Mouse (Mus musculus): ENCODE measurements around the gene Sema4c.

DNA sequence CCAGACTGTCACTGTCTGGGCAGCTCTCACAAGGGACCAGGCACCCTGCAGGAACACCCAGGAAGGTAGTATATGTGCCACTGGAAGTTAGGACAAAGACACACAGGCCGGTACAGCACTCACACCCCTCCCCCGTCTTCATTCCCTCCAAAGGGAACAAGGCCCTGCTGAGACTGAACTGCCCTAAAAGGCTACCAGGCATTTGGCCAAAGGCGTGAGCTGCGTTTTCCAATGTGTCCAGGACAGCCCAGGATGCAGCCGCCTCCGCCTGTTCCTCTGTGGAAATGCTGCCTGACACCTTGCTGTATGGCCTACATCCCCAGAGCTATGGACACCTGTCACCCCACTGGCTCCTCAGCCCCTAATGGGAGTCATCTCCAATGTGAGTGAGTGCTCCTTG, 31.3 kb upstream of the Sema4c start:
- no peak for TF ChIP-seq CHD2 (IDR thresholded peaks at IDR 0.05; ENCODE audit: low read depth, low read length)
- TF ChIP-seq ZNF384 (IDR thresholded peaks at IDR 0.05; ENCODE audit: low read depth, low read length): no peak
